Mouse (Mus musculus) neural tube, embryonic 13.5 days (tissue): ENCODE data around the gene E2f6. TPM values are rescaled to one million over a fixed set of nuclear protein-coding genes. Genes with fewer than 3 reads are reported as not detected.
A peak's percentile ranks its signal among the peaks of the same experiment; 100 is the strongest.

ENCODE experiments used
- ATAC-seq: fragments of 200-750 bp; cut with Nextera tagmentation; 2 replicates; pipeline ENCODE4 v1.8.0; 2017; ENCODE audit warnings: low read depth, mild to moderate bottlenecking, moderate TSS enrichment, moderate library complexity
- H3K27ac ChIP-seq: fragments of 300-500 bp; sonication (generic); replicated peaks from 2 replicates; pipeline ENCODE4 v1.5.1; 2015; ENCODE audit warnings: moderate library complexity, mild to moderate bottlenecking, inconsistent platforms
- H3K27me3 ChIP-seq: fragments of 300-500 bp; sonication (generic); 2 replicates; pipeline ENCODE4 v1.6.1; 2015; ENCODE audit warnings: mild to moderate bottlenecking, inconsistent platforms
- H3K36me3 ChIP-seq: fragments of 300-500 bp; sonication (generic); 2 replicates; pipeline ENCODE4 v1.6.1; 2015; ENCODE audit warnings: mild to moderate bottlenecking, inconsistent platforms
- H3K4me1 ChIP-seq: fragments of 300-500 bp; sonication (generic); replicated peaks from 2 replicates; pipeline ENCODE4 v1.6.1; 2015; ENCODE audit warnings: inconsistent platforms
- H3K4me2 ChIP-seq: fragments of 300-500 bp; sonication (generic); 2 replicates; pipeline ENCODE4 v1.6.1; 2015; ENCODE audit warnings: inconsistent platforms, mild to moderate bottlenecking, moderate library complexity
- H3K4me3 ChIP-seq: fragments of 300-500 bp; sonication (generic); 2 replicates; pipeline ENCODE4 v1.5.1; 2015; ENCODE audit warnings: mild to moderate bottlenecking, inconsistent platforms
- H3K9ac ChIP-seq: fragments of 300-500 bp; sonication (generic); 2 replicates; pipeline ENCODE4 v1.6.1; 2015; ENCODE audit warnings: moderate library complexity, mild to moderate bottlenecking, inconsistent platforms
- H3K9me3 ChIP-seq: fragments of 300-500 bp; sonication (generic); 2 replicates; pipeline ENCODE4 v1.6.1; 2016; ENCODE audit warnings: inconsistent platforms
- WGBS: fragments of 180-500 bp; shearing (Covaris S2); methylation state at CpG from one replicate; pipeline ENCODE4 v1.1.7; 2015; 5-methylcytosine and 5-hydroxymethylcytosine counted together
- polyA plus RNA-seq: library from polyadenylated mRNA; unstranded; fragments of >200 nt; fragmentation: Nextera tagmentation; extraction: Ambion mirVana; gene quantifications from 2 replicates; pipeline ENCODE4 v1.2.1, GENCODE M21; 2015

E2f6 gene
- polyA plus RNA-seq, 1 experiment from 2014 or later = 36.7 TPM

DNA sequence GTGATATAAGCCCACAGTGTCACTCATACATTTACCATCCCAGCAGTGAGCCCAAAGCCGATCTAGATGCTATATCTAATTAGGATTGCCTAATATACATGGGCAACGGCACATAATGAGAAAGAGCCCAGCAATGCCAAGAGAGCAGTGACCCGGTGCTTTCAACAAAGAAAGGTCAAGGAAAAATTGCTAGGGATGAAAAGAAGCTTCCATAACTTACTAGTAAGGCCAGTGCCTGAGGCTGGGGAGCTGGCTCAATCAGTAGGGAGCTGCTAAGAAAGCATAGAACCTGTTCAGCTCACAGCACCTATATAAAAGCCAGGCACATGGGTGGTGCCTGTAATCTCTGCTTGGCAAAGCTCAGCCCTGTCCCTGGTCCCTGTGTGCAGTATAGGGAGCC, 30.4 kb upstream of the E2f6 start:
- H3K9me3 ChIP-seq = no peaks in the 10 kb centered on the region
- ATAC-seq = no peak
- H3K4me2 ChIP-seq = no peak overlapping the region
- no peaks in the 10 kb centered on the region for H3K27me3 ChIP-seq
- no peak overlapping the region for H3K9ac ChIP-seq
- 83% methylated on average over 3 of the region's 3 CpGs for WGBS
- no peaks in the 10 kb centered on the region for H3K36me3 ChIP-seq
- no peak overlapping the region for H3K27ac ChIP-seq
- no peak overlapping the region for H3K4me3 ChIP-seq
- no peaks in the 10 kb centered on the region for H3K4me1 ChIP-seq

DNA sequence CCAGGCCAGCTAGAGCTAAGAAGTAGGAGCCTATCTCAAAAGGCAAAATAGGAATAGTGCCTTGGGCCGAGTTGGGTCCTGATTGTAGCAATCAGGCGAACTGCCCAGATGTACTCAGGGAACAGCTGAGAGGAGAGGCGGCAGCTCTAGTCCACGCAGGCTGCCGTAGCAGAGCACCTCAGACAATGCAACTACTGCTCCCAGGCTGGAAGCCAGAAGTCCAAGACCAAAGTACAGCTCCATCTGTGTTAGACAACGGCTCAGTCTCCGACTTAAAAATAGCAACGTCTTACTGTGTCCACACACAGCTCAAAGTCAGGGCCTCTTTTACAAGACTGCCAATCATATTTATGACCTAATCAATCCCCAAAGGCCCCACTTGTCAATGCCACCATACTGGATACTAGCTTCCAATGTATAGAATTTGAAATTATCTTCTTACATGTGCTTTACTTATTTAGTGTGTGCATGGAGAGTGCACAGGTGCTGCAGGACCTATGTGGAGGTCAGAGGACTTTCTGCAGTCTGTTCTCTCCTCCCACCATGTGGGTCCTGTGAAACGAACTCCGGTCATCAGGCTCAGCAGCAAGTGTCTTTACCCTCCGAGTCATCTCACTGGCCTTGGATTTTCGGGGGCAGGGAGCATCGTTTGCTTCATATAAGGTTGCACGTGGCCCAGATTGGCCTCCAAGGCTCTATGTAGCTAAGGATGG, 29.6 kb upstream of the E2f6 start:
- H3K9ac ChIP-seq = no peak overlapping the region
- 81% methylated on average over 14 of the region's 14 CpGs for WGBS
- no peaks in the 10 kb centered on the region for H3K27me3 ChIP-seq

DNA sequence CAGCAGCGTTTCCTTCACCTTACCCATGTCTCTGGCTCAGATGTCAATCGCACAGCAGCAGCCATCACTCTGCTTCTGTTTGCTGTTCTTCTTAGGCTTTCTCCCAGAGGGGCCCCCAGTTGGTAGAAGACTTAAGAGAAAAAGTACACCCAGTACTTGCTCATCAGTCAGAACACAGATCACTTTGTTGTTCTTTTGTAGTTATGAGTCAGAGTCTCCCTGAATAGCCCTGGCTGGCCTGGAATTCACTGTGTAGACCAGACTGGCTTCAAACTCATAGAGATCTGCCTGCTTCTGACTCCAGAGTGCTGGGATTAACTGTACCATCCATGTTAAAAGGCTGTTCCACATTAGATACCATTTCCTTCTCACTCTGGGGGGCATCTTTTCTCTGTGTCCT, 22.2 kb upstream of the E2f6 start:
- no peak overlapping the region for H3K4me2 ChIP-seq

More for the DNA sequence above, 29.6 kb upstream of the E2f6 start:
- Histone ChIP-seq H3K9me3 (no peaks in the 10 kb centered on the region), H3K27ac (no peak overlapping the region), H3K36me3 (no peaks in the 10 kb centered on the region), H3K4me3 (no peak overlapping the region), H3K4me2 (no peak overlapping the region), H3K4me1 (no peaks in the 10 kb centered on the region)
- no peak for ATAC-seq

GRCm38 (mm10) chr12:16789199-16789598, 21.6 kb upstream of the E2f6 start:
- Histone ChIP-seq H3K36me3 (no peaks in the 10 kb centered on the region), H3K27ac (no peak overlapping the region), H3K4me2 (no peak overlapping the region), H3K4me3 (no peak overlapping the region), H3K9ac (no peak overlapping the region), H3K27me3 (no peaks in the 10 kb centered on the region), H3K4me1 (peaks cover 4% of the 10 kb centered on the region), H3K9me3 (no peaks in the 10 kb centered on the region)
- ATAC-seq = no peak
- WGBS = 13% methylated on average over 1 of the region's 1 CpGs

More for the DNA sequence above, 22.2 kb upstream of the E2f6 start:
- no peaks in the 10 kb centered on the region for H3K9me3 ChIP-seq
- WGBS = 70% methylated on average over 2 of the region's 2 CpGs
- H3K36me3 ChIP-seq = no peaks in the 10 kb centered on the region
- H3K4me3 ChIP-seq = no peak overlapping the region
- no peak overlapping the region for H3K27ac ChIP-seq
- no peaks in the 10 kb centered on the region for H3K27me3 ChIP-seq
- no peak overlapping the region for H3K9ac ChIP-seq
- peaks cover 4% of the 10 kb centered on the region for H3K4me1 ChIP-seq
- ATAC-seq = no peak

DNA sequence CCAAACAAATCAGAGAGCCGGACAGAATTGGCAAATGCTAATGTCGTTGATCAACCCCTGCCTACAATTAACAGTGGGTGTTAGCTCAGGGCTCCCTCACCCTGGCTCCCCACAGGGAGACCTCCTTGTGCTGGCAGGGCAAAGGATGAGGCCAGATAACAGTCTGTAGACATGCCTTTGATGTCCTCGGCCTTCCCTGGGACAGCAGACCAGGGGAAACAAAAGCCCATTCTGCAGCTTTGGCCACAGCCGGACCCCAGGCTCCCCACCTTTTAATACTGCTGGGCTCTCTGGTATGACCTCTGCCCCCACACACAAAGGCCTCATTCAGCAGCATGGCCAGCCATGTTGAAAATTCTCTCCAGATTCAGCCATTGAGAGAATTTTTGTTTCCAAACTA, 21.0 kb upstream of the E2f6 start:
- Histone ChIP-seq H3K4me3 (no peak overlapping the region), H3K27ac (no peak overlapping the region), H3K27me3 (no peaks in the 10 kb centered on the region), H3K9ac (no peak overlapping the region), H3K4me1 (peaks cover 4% of the 10 kb centered on the region), H3K36me3 (no peaks in the 10 kb centered on the region), H3K4me2 (no peak overlapping the region), H3K9me3 (no peaks in the 10 kb centered on the region)
- WGBS = 6% methylated on average over 4 of the region's 4 CpGs
- peak; percentile 36; the same call in 1 of the 2 replicates for ATAC-seq

DNA sequence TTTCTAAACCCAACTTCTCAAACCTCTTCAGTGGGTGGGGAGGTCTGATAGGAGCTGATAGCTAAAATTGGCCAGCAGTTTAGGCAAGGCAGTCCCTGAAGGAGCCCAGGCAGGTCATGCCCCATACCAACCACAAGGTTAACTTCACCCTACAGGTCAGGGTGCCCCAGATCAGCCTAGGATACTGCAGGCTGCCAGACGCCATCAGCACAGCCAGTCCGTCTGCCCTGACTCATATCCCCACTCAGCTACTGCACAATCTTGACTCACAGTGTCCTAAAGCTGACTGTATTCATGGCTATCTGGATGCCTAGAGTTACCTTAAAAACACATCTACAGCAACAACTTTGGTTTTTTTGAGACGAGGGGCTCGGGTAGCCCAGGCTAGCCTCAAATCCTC, 20.3 kb upstream of the E2f6 start:
- Histone ChIP-seq H3K9ac (no peak overlapping the region), H3K27ac (no peak overlapping the region), H3K4me1 (peaks cover 4% of the 10 kb centered on the region), H3K9me3 (no peaks in the 10 kb centered on the region), H3K27me3 (no peaks in the 10 kb centered on the region), H3K36me3 (no peaks in the 10 kb centered on the region), H3K4me3 (no peak overlapping the region), H3K4me2 (no peak overlapping the region)
- peak; percentile 50; the same call in 1 of the 2 replicates for ATAC-seq
- WGBS = 46% methylated on average over 4 of the region's 4 CpGs

GRCm38 (mm10) chr12:16793371-16793770, 17.4 kb upstream of the E2f6 start:
- H3K4me3 ChIP-seq = no peak overlapping the region
- no peak overlapping the region for H3K4me2 ChIP-seq
- H3K4me1 ChIP-seq = peaks cover 4% of the 10 kb centered on the region
- WGBS = 87% methylated on average over 3 of the region's 4 CpGs
- H3K9ac ChIP-seq = no peak overlapping the region
- ATAC-seq = no peak
- no peak overlapping the region for H3K27ac ChIP-seq
- no peaks in the 10 kb centered on the region for H3K27me3 ChIP-seq
- no peaks in the 10 kb centered on the region for H3K36me3 ChIP-seq
- H3K9me3 ChIP-seq = no peaks in the 10 kb centered on the region

DNA sequence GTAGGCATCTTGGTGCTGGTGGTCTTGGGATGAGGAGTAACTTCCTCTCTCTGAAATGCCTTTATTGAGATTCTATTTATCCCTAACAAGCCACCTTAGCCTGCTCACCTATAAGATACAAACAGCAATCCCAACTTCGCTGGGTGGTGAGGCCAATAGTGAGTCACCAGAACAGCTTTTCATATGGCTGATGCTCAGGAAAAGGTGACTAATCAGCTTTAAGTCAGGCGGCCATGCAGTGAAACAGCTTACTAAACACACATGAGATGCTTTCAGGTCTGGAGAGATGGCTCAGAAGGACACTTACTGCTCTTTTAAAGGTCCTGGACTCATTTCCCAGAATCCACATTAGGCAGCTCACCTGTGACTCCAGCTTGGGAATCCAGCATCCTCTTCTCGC, 15.0 kb upstream of the E2f6 start:
- Histone ChIP-seq H3K36me3 (no peaks in the 10 kb centered on the region), H3K9ac (no peak overlapping the region), H3K27ac (no peak overlapping the region), H3K4me1 (peaks cover 18% of the 10 kb centered on the region), H3K4me2 (no peak overlapping the region), H3K27me3 (no peaks in the 10 kb centered on the region), H3K4me3 (no peak overlapping the region), H3K9me3 (no peaks in the 10 kb centered on the region)
- WGBS = 89% methylated on average over 3 of the region's 3 CpGs
- no peak for ATAC-seq

DNA sequence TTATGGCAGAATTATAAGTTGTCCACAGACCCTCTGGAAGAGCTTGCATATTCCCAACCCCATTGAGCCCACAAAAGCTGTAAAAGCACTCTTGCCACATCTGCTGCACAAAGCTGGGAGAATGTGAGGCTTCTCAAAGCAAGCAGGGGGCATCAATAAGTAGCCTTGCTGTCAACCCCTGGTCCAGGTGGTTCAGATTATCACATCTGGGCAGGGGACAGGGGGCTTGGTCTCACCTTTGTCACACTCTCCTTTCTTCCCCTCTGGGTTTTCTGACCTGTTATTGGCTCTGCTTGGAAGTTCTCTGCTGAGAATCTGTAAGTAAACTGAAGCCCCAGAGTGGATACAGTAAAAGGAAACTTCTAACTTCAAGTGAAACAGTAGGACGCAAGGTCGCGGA, 11.9 kb upstream of the E2f6 start:
- no peak for ATAC-seq
- Histone ChIP-seq H3K4me2 (no peak overlapping the region), H3K27ac (no peak overlapping the region), H3K36me3 (no peaks in the 10 kb centered on the region), H3K4me1 (peaks cover 23% of the 10 kb centered on the region), H3K4me3 (no peak overlapping the region), H3K9me3 (no peaks in the 10 kb centered on the region), H3K9ac (no peak overlapping the region), H3K27me3 (peaks cover 5% of the 10 kb centered on the region; the same call in 1 of the 2 replicates)
- 27% methylated on average over 3 of the region's 3 CpGs for WGBS

DNA sequence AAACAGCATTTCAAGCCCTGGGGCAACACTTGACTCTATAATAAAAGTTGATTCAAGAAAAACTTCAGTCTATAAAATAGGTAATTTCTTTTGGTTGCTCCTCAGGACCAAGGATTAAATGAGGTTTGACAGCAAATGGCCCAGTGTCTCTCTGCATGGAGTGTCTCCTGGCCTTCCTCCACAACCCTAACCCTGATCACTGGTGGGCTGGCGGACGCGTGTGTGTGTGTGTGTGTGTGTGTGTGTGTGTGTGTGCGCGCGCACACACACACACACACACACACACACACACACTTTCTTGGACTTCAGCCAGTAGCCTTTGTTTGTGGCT, 10.9 kb upstream of the E2f6 start:
- Histone ChIP-seq H3K36me3 (no peaks in the 10 kb centered on the region), H3K9ac (peak overlapping the region; percentile 78), H3K27me3 (peaks cover 5% of the 10 kb centered on the region; the same call in 1 of the 2 replicates), H3K4me1 (peaks cover 28% of the 10 kb centered on the region), H3K27ac (no peak overlapping the region), H3K4me3 (peak overlapping the region; percentile 59), H3K9me3 (no peaks in the 10 kb centered on the region), H3K4me2 (peak overlapping the region; percentile 96)
- ATAC-seq = peak; percentile 54
- WGBS = 4% methylated on average over 5 of the region's 6 CpGs

GRCm38 (mm10) chr12:16800259-16800958, 10.4 kb upstream of the E2f6 start, which contains the start of gene Greb1:
Greb1 (minus strand) TSS chr12:16800886.
- peak; percentile 82 for ATAC-seq
- peak within 1 kb of the TSS; percentile 78 for H3K9ac ChIP-seq
- H3K4me2 ChIP-seq = peak within 1 kb of the TSS; percentile 96
- no peaks in the 10 kb centered on the region for H3K9me3 ChIP-seq
- no peak within 1 kb of the TSS for H3K27ac ChIP-seq
- peaks cover 28% of the 10 kb centered on the region for H3K4me1 ChIP-seq
- peak within 1 kb of the TSS; percentile 59 for H3K4me3 ChIP-seq
- no peaks in the 10 kb centered on the region for H3K36me3 ChIP-seq
- under 1% methylated on average over 51 of the region's 53 CpGs for WGBS
- H3K27me3 ChIP-seq = peaks cover 5% of the 10 kb centered on the region; the same call in 1 of the 2 replicates

DNA sequence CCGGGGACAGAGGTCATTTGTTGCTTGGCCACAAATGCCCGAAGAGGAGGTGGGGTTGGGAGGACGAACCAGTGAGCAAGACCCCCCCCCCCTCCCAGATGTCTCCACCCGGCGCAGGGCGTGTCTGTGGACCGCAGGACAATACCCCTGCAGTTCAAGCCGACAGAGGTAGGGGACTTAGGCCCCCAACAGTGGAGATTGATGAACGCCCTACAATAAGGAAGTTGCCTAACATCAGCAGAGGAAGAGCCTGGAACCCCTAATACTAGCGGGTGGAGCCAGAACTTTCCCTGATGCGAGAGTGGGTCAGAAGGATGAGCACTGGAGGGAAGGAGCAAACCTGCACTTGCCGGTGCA, 9.8 kb upstream of the E2f6 start:
- peaks cover 7% of the 10 kb centered on the region; the same call in 1 of the 2 replicates for H3K27me3 ChIP-seq
- no peaks in the 10 kb centered on the region for H3K36me3 ChIP-seq
- H3K4me2 ChIP-seq = peak overlapping the region; percentile 96
- under 1% methylated on average over 12 of the region's 12 CpGs for whole genome bisulfite sequencing
- H3K9ac ChIP-seq = peak overlapping the region; percentile 78
- no peaks in the 10 kb centered on the region for H3K9me3 ChIP-seq
- H3K4me3 ChIP-seq = peak overlapping the region; percentile 59
- ATAC-seq = peak; percentile 41
- H3K27ac ChIP-seq = no peak overlapping the region
- peaks cover 28% of the 10 kb centered on the region for H3K4me1 ChIP-seq
